Mouse (Mus musculus) CH12.LX (cell line): ENCODE data around the gene A3galt2. TPM values are rescaled to one million over a fixed set of nuclear protein-coding genes. Genes with fewer than 3 reads are reported as not detected.
A peak's percentile ranks its signal among the peaks of the same experiment; 100 is the strongest.

Experiments
- DNase-seq: peaks from one replicate; pipeline ENCODE4 v3.0.0-alpha.2; 2013; ENCODE audit errors: extremely low read depth
- H3K27ac ChIP-seq: 2 replicates; pipeline ENCODE4 v1.5.1; 2012; ENCODE audit warnings: low read depth, mild to moderate bottlenecking, control low read depth, moderate library complexity; ENCODE audit not compliant: insufficient read depth
- H3K27me3 ChIP-seq: replicated peaks from 2 replicates; pipeline ENCODE3; 2012; ENCODE audit warnings: inconsistent platforms
- H3K36me3 ChIP-seq, 2 experiments: replicated peaks in 1 of 2; 2 replicates each; pipeline versions ENCODE3 to v1.6.1; 2012; ENCODE audit warnings: inconsistent platforms in 1 of 2, low read length in 1 of 2, mild to moderate bottlenecking in 1 of 2, mixed read lengths in 1 of 2, moderate library complexity in 1 of 2; ENCODE audit not compliant: control insufficient read depth in 1 of 2, insufficient read depth in 1 of 2
- H3K4me1 ChIP-seq, 2 experiments: 2 replicates each; pipeline ENCODE4 v1.6.1; 2012; ENCODE audit warnings: inconsistent platforms in 1 of 2, moderate library complexity in 1 of 2; ENCODE audit not compliant: insufficient read depth in 2 of 2, control insufficient read depth in 1 of 2
- H3K4me2 ChIP-seq: 2 replicates; pipeline ENCODE4 v1.6.1; 2012; ENCODE audit warnings: low read depth, mild to moderate bottlenecking, control low read depth; ENCODE audit not compliant: poor library complexity, insufficient read depth, severe bottlenecking
- H3K4me3 ChIP-seq, 3 experiments: fragments of 150-350 bp in 1 of 3; sonication (generic) in 1 of 3; replicated peaks in 1 of 3; 2 replicates each; pipeline versions ENCODE3 to v1.5.1; 2011 to 2012; ENCODE audit warnings: low read depth in 2 of 3, low read length in 2 of 3, mild to moderate bottlenecking in 2 of 3, moderate library complexity in 2 of 3, control low read depth in 1 of 3, improper control_type of control experiment in 1 of 3, inconsistent platforms in 1 of 3, mixed read lengths in 1 of 3; ENCODE audit not compliant: poor library complexity in 1 of 3
- H3K79me2 ChIP-seq: replicated peaks from 2 replicates; pipeline ENCODE4 v1.6.1; 2012; ENCODE audit warnings: mild to moderate bottlenecking, moderate library complexity; ENCODE audit not compliant: control insufficient read depth, poor library complexity, insufficient read depth, severe bottlenecking; ENCODE audit errors: extremely low read depth
- H3K9ac ChIP-seq: 2 replicates; pipeline ENCODE4 v1.6.1; 2012; ENCODE audit warnings: low read depth, mild to moderate bottlenecking, control low read depth, moderate library complexity; ENCODE audit not compliant: insufficient read depth
- H3K9me3 ChIP-seq: replicated peaks from 2 replicates; pipeline ENCODE3; 2012; ENCODE audit warnings: low read length, inconsistent platforms, mixed read lengths
- BHLHE40 ChIP-seq: IDR thresholded peaks from 2 replicates; pipeline ENCODE4 v1.6.1; 2011; ENCODE audit warnings: mild to moderate bottlenecking, low read depth, low read length, improper control_type of control experiment
- CHD1 ChIP-seq: IDR thresholded peaks from 2 replicates; pipeline ENCODE4 v1.6.1; 2012; ENCODE audit warnings: low read depth, low read length, improper control_type of control experiment, inconsistent platforms
- CHD2 ChIP-seq: IDR thresholded peaks from 2 replicates; pipeline ENCODE4 v1.6.1; 2011; ENCODE audit warnings: low read length, improper control_type of control experiment
- CTCF ChIP-seq, 2 experiments: IDR thresholded peaks in 1 of 2; conservative IDR thresholded peaks in 1 of 2; 2 replicates each; pipeline ENCODE4 v1.5.1; 2011 to 2012; ENCODE audit warnings: low read depth in 2 of 2, low read length in 2 of 2, improper control_type of control experiment in 1 of 2, inconsistent platforms in 1 of 2, mild to moderate bottlenecking in 1 of 2, moderate library complexity in 1 of 2
- E2F4 ChIP-seq: IDR thresholded peaks from 2 replicates; pipeline ENCODE4 v1.6.1; 2011; ENCODE audit warnings: low read depth, low read length, improper control_type of control experiment; ENCODE audit not compliant: insufficient replicate concordance
- ELF1 ChIP-seq: IDR thresholded peaks from 2 replicates; pipeline ENCODE4 v1.6.1; 2014; ENCODE audit warnings: low read depth, mild to moderate bottlenecking, inconsistent platforms, low read length, improper control_type of control experiment
- EP300 ChIP-seq: IDR thresholded peaks from 2 replicates; pipeline ENCODE4 v1.6.1; 2011; ENCODE audit warnings: low read length, improper control_type of control experiment
- ETS1 ChIP-seq: conservative IDR thresholded peaks from 2 replicates; pipeline ENCODE4 v1.6.1; 2012; ENCODE audit warnings: low read depth, mild to moderate bottlenecking, inconsistent platforms, low read length, improper control_type of control experiment, moderate library complexity
- IRF4 ChIP-seq: IDR thresholded peaks from 2 replicates; pipeline ENCODE4 v1.6.1; 2014; ENCODE audit warnings: low read depth, mild to moderate bottlenecking, inconsistent platforms, low read length, improper control_type of control experiment
- MAFK ChIP-seq: IDR thresholded peaks from 2 replicates; pipeline ENCODE4 v1.6.1; 2011; ENCODE audit warnings: low read length, improper control_type of control experiment; ENCODE audit not compliant: insufficient replicate concordance
- MAX ChIP-seq: IDR thresholded peaks from 2 replicates; pipeline ENCODE4 v1.6.1; 2011; ENCODE audit warnings: low read length, improper control_type of control experiment
- MAZ ChIP-seq: IDR thresholded peaks from 2 replicates; pipeline ENCODE4 v1.6.1; 2012; ENCODE audit warnings: low read depth, mild to moderate bottlenecking, inconsistent platforms, low read length, improper control_type of control experiment, moderate library complexity
- MEF2A ChIP-seq: IDR thresholded peaks from 2 replicates; pipeline ENCODE4 v1.6.1; 2014; ENCODE audit warnings: low read depth, mild to moderate bottlenecking, inconsistent platforms, low read length, improper control_type of control experiment, borderline replicate concordance
- MXI1 ChIP-seq: IDR thresholded peaks from 2 replicates; pipeline ENCODE4 v1.6.1; 2011; ENCODE audit warnings: mild to moderate bottlenecking, low read depth, low read length, improper control_type of control experiment
- MYC ChIP-seq: IDR thresholded peaks from 2 replicates; pipeline ENCODE4 v1.6.1; 2011; ENCODE audit warnings: low read depth, mild to moderate bottlenecking, improper control_type of control experiment, low read length
- NRF1 ChIP-seq: IDR thresholded peaks from 2 replicates; pipeline ENCODE4 v1.6.1; 2014; ENCODE audit warnings: low read depth, mild to moderate bottlenecking, inconsistent platforms, low read length, improper control_type of control experiment, moderate library complexity
- POLR2AphosphoS2 ChIP-seq: IDR thresholded peaks from 2 replicates; pipeline ENCODE4 v1.6.1; 2011; ENCODE audit warnings: low read depth, low read length, improper control_type of control experiment
- RAD21 ChIP-seq: IDR thresholded peaks from 2 replicates; pipeline ENCODE4 v1.6.1; 2011; ENCODE audit warnings: low read depth, mild to moderate bottlenecking, low read length, improper control_type of control experiment, moderate library complexity
- RCOR1 ChIP-seq: conservative IDR thresholded peaks from 2 replicates; pipeline ENCODE4 v1.6.1; 2012; ENCODE audit warnings: low read depth, mild to moderate bottlenecking, inconsistent platforms, low read length, improper control_type of control experiment
- SIN3A ChIP-seq: IDR thresholded peaks from 2 replicates; pipeline ENCODE4 v1.6.1; 2012; ENCODE audit warnings: low read length, improper control_type of control experiment, inconsistent platforms
- SMC3 ChIP-seq: IDR thresholded peaks from 2 replicates; pipeline ENCODE4 v1.6.1; 2011; ENCODE audit warnings: low read depth, low read length, improper control_type of control experiment
- TCF12 ChIP-seq: IDR thresholded peaks from 2 replicates; pipeline ENCODE4 v1.6.1; 2014; ENCODE audit warnings: low read depth, mild to moderate bottlenecking, inconsistent platforms, low read length, improper control_type of control experiment
- UBTF ChIP-seq: IDR thresholded peaks from 2 replicates; pipeline ENCODE4 v1.6.1; 2012; ENCODE audit warnings: low read depth, mild to moderate bottlenecking, inconsistent platforms, low read length, improper control_type of control experiment, moderate library complexity
- USF1 ChIP-seq: IDR thresholded peaks from 2 replicates; pipeline ENCODE4 v1.6.1; 2014; ENCODE audit warnings: low read depth, mild to moderate bottlenecking, inconsistent platforms, low read length, improper control_type of control experiment
- ZC3H11A ChIP-seq: IDR thresholded peaks from 2 replicates; pipeline ENCODE4 v1.6.1; 2012; ENCODE audit warnings: low read depth, mild to moderate bottlenecking, inconsistent platforms, low read length, improper control_type of control experiment
- ZKSCAN1 ChIP-seq: IDR thresholded peaks from 2 replicates; pipeline ENCODE4 v1.6.1; 2012; ENCODE audit warnings: low read depth, inconsistent platforms, low read length, improper control_type of control experiment, borderline replicate concordance
- ZNF384 ChIP-seq: IDR thresholded peaks from 2 replicates; pipeline ENCODE4 v1.6.1; 2012; ENCODE audit warnings: low read depth, low read length, improper control_type of control experiment, inconsistent platforms
- dilution Hi-C: fragments of 300-500 bp; cut with MboI; formaldehyde crosslinking; loops from 2 replicates; pipeline ENCODE4 v1.14.3; 2020; ENCODE audit warnings: low sequenced_read_pairs; ENCODE audit not compliant: extremely low pct_unique_long_range_greater_than_20kb, extremely low pct_ligation_motif_present
- in situ Hi-C: fragments of 300-500 bp; cut with MboI; formaldehyde crosslinking; loops from 3 replicates; pipeline ENCODE4 v1.14.3; 2019; ENCODE audit warnings: low sequenced_read_pairs, low pct_ligation_motif_present, low pct_unique_long_range_greater_than_20kb, mixed read lengths
- polyA plus RNA-seq: library from polyadenylated mRNA; unstranded; fragments of >175 nt; gene quantifications from 2 replicates; pipeline ENCODE4 v1.2.1, GENCODE M21; 2012; ENCODE audit warnings: low read depth; ENCODE audit not compliant: insufficient read length
- total RNA-seq, 2 experiments: library from RNA; depleted of rRNA; stranded (reverse); fragments of 300-350 nt in 1 of 2; fragments of >200 nt in 1 of 2; gene quantifications; 2 replicates each; pipeline ENCODE4 v1.2.3; 2012 to 2014

A3galt2 gene
- 0.04 TPM in 2 replicates for total RNA-seq (2012; rRNA removed)
- total RNA-seq (2014; rRNA removed) = not detected in 2 replicates
- 0.07 and 0.11 TPM in 2 replicates for polyA plus RNA-seq

GRCm38 (mm10) chr4:128755064-128755463 is at the start of gene A3galt2:
TSS of gene A3galt2 (plus strand) at chr4:128755364.
- no peak within 1 kb of the TSS for H3K9ac ChIP-seq
- dilution Hi-C loops (no loop called here), in situ Hi-C loops (no loop called here)
- H3K4me1 ChIP-seq = peaks cover 3 to 17% of the 10 kb centered on the region in 2 experiments; a peak in 3 of 4 replicates
- no peak within 1 kb of the TSS for H3K4me3 ChIP-seq
- no peaks in the 10 kb centered on the region for H3K27me3 ChIP-seq
- no peak within 1 kb of the TSS for H3K27ac ChIP-seq
- H3K9me3 ChIP-seq = no peaks in the 10 kb centered on the region
- H3K36me3 ChIP-seq = peaks cover 37 to 48% of the 10 kb centered on the region in 2 experiments
- no peak within 1 kb of the TSS for H3K4me2 ChIP-seq
- no peak for TF ChIP-seq MEF2A
- TF ChIP-seq IRF4 = no peak
- TF ChIP-seq E2F4 = no peak
- TF ChIP-seq SMC3 = no peak
- TF ChIP-seq CHD1 = no peak
- no peak for TF ChIP-seq SIN3A
- TF ChIP-seq UBTF = no peak
- TF ChIP-seq RAD21 = no peak
- no peak for TF ChIP-seq USF1
- no peak for TF ChIP-seq MXI1
- TF ChIP-seq TCF12 = no peak
- no peak for TF ChIP-seq MYC
- no peak for TF ChIP-seq BHLHE40
- TF ChIP-seq NRF1 = no peak
- TF ChIP-seq MAZ = no peak
- no peak for TF ChIP-seq MAX
- TF ChIP-seq ETS1 = no peak
- no peak for TF ChIP-seq ELF1
- no peak for TF ChIP-seq CTCF (conservative IDR thresholded peaks at IDR 0.05 in 1 of 2, IDR thresholded peaks at IDR 0.05 in 1 of 2; ENCODE audit: low read depth in 2 of 2, low read length in 2 of 2)
- TF ChIP-seq, all 38 proteins: peak for 0
- DNase-seq = no peak
- H3K79me2 ChIP-seq = no peaks in the 10 kb centered on the region

DNA sequence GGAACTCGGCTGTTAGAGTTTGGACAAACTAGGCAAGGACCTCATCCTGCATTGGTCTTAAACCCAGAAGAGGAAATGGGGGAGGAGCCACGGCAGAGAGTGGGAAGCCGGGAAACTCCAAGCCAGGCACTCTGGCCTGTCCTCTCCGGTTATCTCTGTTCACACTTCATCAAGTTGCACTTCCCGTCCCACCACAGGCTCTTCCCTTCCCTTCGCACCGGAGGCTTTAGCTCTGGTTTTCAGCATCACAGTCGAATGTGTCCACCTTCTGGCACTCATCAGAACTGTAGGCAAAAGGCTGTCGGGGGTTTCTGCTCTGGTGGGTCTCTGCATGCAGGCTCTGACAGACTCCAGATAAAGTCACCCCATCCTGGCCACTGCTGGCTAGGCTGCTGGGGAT is 48.5 kb upstream of the A3galt2 start:
- dilution Hi-C loops = no loop called here
- H3K4me2 ChIP-seq = no peak overlapping the region
- H3K9ac ChIP-seq = no peak overlapping the region
- H3K36me3 ChIP-seq = peaks cover 0 to 8% of the 10 kb centered on the region in 2 experiments
- no peaks in the 10 kb centered on the region for H3K9me3 ChIP-seq
- H3K27ac ChIP-seq = no peak overlapping the region
- H3K79me2 ChIP-seq = no peaks in the 10 kb centered on the region
- no peaks in the 10 kb centered on the region for H3K27me3 ChIP-seq
- in situ Hi-C loops = loop anchor here (5.0 kb wide), 1 partner anchor 94 kb away; the partner anchor contains the start of gene Zscan20
- TF ChIP-seq SMC3 (peak; percentile 89), ELF1 (peak; percentile 53; the same call in 1 of the 2 replicates), RAD21 (peak; percentile 87), ZKSCAN1 (no peak), IRF4 (no peak; the same call in 1 of the 2 replicates), CHD2 (no peak), TCF12 (0 out of 2 replicates have a peak, but pooled peaks have one; percentile 28), UBTF (no peak), ZNF384 (no peak), MYC (no peak), POLR2AphosphoS2 (no peak), CTCF (conservative IDR thresholded peaks at IDR 0.05 in 1 of 2, IDR thresholded peaks at IDR 0.05 in 1 of 2; ENCODE audit: low read depth in 2 of 2, low read length in 2 of 2) (peak; percentile 23 to 82; a peak in 2 of 4 replicates), RCOR1 (no peak), ZC3H11A (peak; percentile 73; the same call in 1 of the 2 replicates), MAFK (no peak), EP300 (no peak)
- peaks cover 24 to 54% of the 10 kb centered on the region in 2 experiments for H3K4me1 ChIP-seq
- no peak overlapping the region for H3K4me3 ChIP-seq
- DNase-seq = peak; percentile 81
